Mouse (Mus musculus) ES-E14 (cell line): ENCODE measurements around the gene Sdhaf1. TPM values are rescaled to one million over a fixed set of nuclear protein-coding genes. Genes with fewer than 3 reads are reported as not detected.
A peak's percentile ranks its signal among the peaks of the same experiment; 100 is the strongest.

Experiments
- DNase-seq: peaks from one replicate; pipeline ENCODE4 v3.0.0-alpha.2; 2013; ENCODE audit warnings: low read depth, low spot score
- H3K27ac ChIP-seq: 2 replicates; pipeline ENCODE4 v1.5.1; 2012; ENCODE audit warnings: low read depth, mild to moderate bottlenecking, low read length, moderate library complexity, mixed read lengths; ENCODE audit not compliant: poor library complexity, insufficient read depth, severe bottlenecking
- H3K36me3 ChIP-seq: 2 replicates; pipeline ENCODE4 v1.6.1; 2012; ENCODE audit warnings: mild to moderate bottlenecking, low read length, moderate library complexity, mixed read lengths; ENCODE audit not compliant: control insufficient read depth, poor library complexity, insufficient read depth, severe bottlenecking
- H3K4me1 ChIP-seq, 2 experiments: fragments of 150-350 bp in 1 of 2; sonication (generic) in 1 of 2; 2 replicates each; pipeline ENCODE4 v1.6.1; 2012; ENCODE audit warnings: low read length in 2 of 2, mild to moderate bottlenecking in 1 of 2, mixed read lengths in 1 of 2; ENCODE audit not compliant: control insufficient read depth in 2 of 2, insufficient read depth in 2 of 2, poor library complexity in 1 of 2
- H3K4me3 ChIP-seq, 2 experiments: fragments of 150-350 bp in 1 of 2; sonication (generic) in 1 of 2; 2 replicates each; pipeline ENCODE4 v1.5.1; 2012; ENCODE audit warnings: low read length in 2 of 2, low read depth in 1 of 2, mild to moderate bottlenecking in 1 of 2, mixed read lengths in 1 of 2; ENCODE audit not compliant: insufficient read depth in 1 of 2, poor library complexity in 1 of 2, severe bottlenecking in 1 of 2
- H3K9ac ChIP-seq: 2 replicates; pipeline ENCODE4 v1.6.1; 2012; ENCODE audit warnings: low read depth, mild to moderate bottlenecking, low read length, mixed read lengths; ENCODE audit not compliant: poor library complexity, insufficient read depth, severe bottlenecking
- H3K9me3 ChIP-seq: fragments of 150-350 bp; sonication (generic); 2 replicates; pipeline ENCODE4 v1.6.1; 2012; ENCODE audit warnings: low read depth, mild to moderate bottlenecking, low read length; ENCODE audit not compliant: control insufficient read depth, insufficient read depth
- CHD2 ChIP-seq: IDR thresholded peaks from 2 replicates; pipeline ENCODE4 v1.6.1; 2014; ENCODE audit warnings: mild to moderate bottlenecking, low read depth, low read length, inconsistent platforms
- HCFC1 ChIP-seq: IDR thresholded peaks from 2 replicates; pipeline ENCODE4 v1.6.1; 2012; ENCODE audit warnings: low read length, inconsistent platforms, borderline replicate concordance; ENCODE audit not compliant: insufficient read depth
- MAFK ChIP-seq: IDR thresholded peaks from 2 replicates; pipeline ENCODE4 v1.6.1; 2014; ENCODE audit warnings: mild to moderate bottlenecking, low read depth, low read length, inconsistent platforms; ENCODE audit not compliant: insufficient read depth
- ZC3H11A ChIP-seq: IDR thresholded peaks from 2 replicates; pipeline ENCODE4 v1.6.1; 2012; ENCODE audit warnings: low read depth, mild to moderate bottlenecking, inconsistent platforms, low read length, borderline replicate concordance
- ZNF384 ChIP-seq: IDR thresholded peaks from 2 replicates; pipeline ENCODE4 v1.6.1; 2012; ENCODE audit warnings: low read depth, low read length, inconsistent platforms
- in situ Hi-C, 2 experiments: fragments of 600-800 bp; cut with MboI; formaldehyde crosslinking; loops; one replicate each; pipeline ENCODE4 v1.15.1; 2025; ENCODE audit warnings: low sequenced_read_pairs in 2 of 2, inconsistent platforms in 1 of 2; ENCODE audit not compliant: unreplicated experiment in 2 of 2
- total RNA-seq: library from RNA; depleted of rRNA; stranded (reverse); fragments of 300-350 nt; gene quantifications from 2 replicates; pipeline ENCODE4 v1.2.3, GENCODE M21; 2012

The Sdhaf1 gene
- total RNA-seq, 1 experiment, result 6.6 TPM

DNA sequence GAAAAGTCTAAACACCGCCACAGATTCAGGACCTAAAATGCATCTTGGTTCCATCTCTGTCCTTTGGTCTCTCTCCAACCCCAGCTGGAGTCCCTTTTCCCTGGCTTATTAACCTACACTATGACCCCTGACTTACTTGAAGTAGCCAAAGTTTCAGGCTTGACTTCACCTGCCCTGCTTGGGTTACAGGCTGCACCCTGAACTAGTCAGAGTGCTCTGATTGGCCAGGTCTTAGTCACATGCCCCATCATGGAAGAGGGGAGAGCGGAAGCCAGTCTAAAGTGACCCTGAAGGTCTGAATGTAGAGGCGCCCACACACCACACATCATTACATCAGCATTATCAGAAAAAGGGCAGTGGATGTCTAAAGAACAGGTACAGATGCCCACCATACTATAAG is 5.6 kb downstream of the Sdhaf1 start:
- Histone ChIP-seq H3K27ac (no peak overlapping the region), H3K4me1 (peaks cover 4 to 7% of the 10 kb centered on the region in 2 experiments; a peak in 3 of 4 replicates), H3K36me3 (peaks cover 5% of the 10 kb centered on the region; the same call in 1 of the 2 replicates), H3K9ac (no peak overlapping the region), H3K9me3 (no peaks in the 10 kb centered on the region), H3K4me3 (no peak overlapping the region)
- DNase-seq, result no peak
- in situ Hi-C loops, result no loop called here
- TF ChIP-seq HCFC1, result no peak
- no peak for TF ChIP-seq ZC3H11A
- TF ChIP-seq CHD2, result no peak
- no peak for TF ChIP-seq ZNF384
- TF ChIP-seq MAFK, result no peak

DNA sequence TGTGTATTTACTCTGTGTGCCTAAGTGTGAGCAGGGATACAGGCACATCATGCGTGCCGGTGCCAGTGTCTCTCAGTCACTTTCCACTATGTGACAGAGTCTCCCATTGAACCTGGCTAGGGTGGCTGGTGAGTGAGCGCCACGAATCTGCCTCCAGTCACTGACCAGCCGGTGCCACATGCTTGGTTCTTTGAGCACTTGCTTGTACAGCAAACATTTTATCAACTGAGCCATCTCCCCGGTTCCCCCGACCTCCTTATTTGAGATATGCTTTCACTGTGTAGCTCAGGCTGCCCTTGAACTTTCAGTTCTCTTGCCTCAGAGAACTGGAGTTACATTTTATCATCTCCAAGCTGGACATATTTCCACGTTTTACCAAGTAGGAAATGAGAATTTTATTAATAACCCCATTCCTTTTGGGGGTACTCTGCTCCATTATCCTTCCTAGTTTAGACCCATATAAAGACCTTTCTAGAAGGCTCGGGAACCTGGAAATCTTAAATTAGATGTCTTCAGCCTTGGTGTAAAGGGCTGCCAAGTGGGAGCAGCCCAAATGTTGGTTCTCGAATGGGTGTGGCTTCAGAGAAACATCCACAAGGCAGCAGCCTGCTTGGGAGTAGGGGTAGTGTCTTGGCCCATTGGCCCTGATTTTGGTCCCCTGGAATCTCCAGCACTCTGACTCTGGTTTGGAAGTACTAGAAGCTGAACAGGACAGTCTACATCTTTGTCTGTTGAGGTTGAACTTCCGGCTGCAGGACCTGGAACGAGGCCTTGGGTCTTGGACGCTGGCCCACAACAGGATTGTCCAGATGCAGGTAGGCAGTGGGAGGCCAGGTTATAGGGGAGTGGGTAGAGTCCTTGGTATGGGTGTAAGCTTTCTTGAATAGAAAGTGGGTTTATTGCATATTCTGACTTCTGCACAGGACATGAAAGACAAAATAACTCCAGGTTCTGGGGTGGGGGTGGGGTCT is 7.9 kb downstream of the Sdhaf1 start:
- TF ChIP-seq HCFC1 (no peak), ZC3H11A (no peak), CHD2 (no peak), MAFK (no peak), ZNF384 (no peak)
- Histone ChIP-seq H3K4me3 (peak overlapping the region; percentile 68 to 78; a peak in 3 of 4 replicates), H3K4me1 (peaks cover 0 to 6% of the 10 kb centered on the region in 2 experiments; a peak in 2 of 4 replicates), H3K27ac (no peak overlapping the region), H3K36me3 (peaks cover 5% of the 10 kb centered on the region; the same call in 1 of the 2 replicates), H3K9ac (no peak overlapping the region), H3K9me3 (no peaks in the 10 kb centered on the region)
- no peak for DNase-seq
- in situ Hi-C loops, result no loop called here

DNA sequence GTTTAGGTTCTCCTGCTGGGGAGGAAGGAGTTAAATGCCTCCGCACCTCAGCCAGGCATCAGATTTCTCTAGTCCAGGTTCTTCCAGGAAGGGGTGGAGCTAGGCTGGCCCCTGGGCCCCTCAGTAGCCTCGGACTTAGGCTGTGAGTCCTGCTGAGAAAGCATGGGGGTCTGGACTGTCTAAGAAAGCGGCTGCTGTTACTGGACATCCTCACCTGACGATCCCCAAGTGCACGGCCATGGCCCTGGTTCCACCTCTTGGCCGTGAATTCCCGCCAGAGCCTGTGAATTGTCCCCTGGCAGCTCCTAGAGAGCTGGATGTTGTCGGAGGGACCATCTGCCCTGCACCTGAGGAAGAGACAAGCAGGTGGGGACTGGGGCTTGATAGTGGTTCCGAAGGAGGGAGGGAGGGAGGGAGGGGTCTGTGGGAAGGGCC is 9.0 kb downstream of the Sdhaf1 start, which contains the start of gene Syne4:
Gene Syne4, plus strand, starts transcription at position 87 of the 435 bp plus-strand sequence.
- Histone ChIP-seq H3K36me3 (peaks cover 2% of the 10 kb centered on the region; the same call in 1 of the 2 replicates), H3K9ac (peak within 1 kb of the TSS; percentile 76), H3K4me1 (peaks cover 3 to 7% of the 10 kb centered on the region in 2 experiments; a peak in 2 of 4 replicates), H3K4me3 (peak within 1 kb of the TSS; percentile 68 to 78), H3K27ac (0 out of 2 replicates have a peak within 1 kb of the TSS, but pooled peaks have one; percentile 6), H3K9me3 (no peaks in the 10 kb centered on the region)
- in situ Hi-C loops, result no loop called here
- no peak for TF ChIP-seq ZC3H11A
- no peak for TF ChIP-seq HCFC1
- no peak for TF ChIP-seq CHD2
- TF ChIP-seq MAFK, result no peak
- no peak for TF ChIP-seq ZNF384
- no peak for DNase-seq

DNA sequence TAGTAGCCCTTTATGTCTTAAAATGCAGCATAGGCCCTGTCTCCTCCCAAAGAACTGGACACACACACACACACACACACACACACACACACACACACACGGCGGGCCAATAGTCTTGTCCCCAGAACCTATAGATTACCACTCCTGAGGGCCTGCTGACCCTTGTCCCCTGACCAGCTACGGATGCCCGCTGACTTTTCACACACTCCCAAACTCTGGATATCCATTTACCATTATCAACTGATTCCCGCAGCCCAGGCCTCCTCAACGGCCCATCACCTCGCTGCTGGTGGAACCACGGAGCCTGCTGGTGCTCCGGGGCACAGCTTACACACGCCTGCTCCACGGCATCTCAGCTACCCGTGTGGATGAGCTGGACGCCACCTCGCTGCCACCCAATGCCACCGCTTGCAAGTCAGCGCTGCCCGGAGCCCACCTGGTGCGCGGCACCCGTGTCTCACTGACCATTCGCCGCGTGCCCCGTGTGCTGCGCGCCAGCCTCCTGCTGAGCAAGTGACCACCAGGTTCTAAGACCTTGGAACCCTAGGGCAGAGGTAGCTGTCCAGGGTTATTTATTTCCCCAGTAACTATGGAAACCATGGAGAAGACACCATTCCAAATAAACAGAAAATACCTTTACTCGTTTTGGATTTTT is 9.9 kb downstream of the Sdhaf1 start:
- no peak for TF ChIP-seq HCFC1
- no peak for TF ChIP-seq MAFK
- TF ChIP-seq CHD2, result no peak
- no peak for TF ChIP-seq ZC3H11A
- no peak for TF ChIP-seq ZNF384
- Histone ChIP-seq H3K4me3 (peak overlapping the region; percentile 33 to 37; a peak in 2 of 4 replicates), H3K36me3 (peaks cover 2% of the 10 kb centered on the region; the same call in 1 of the 2 replicates), H3K27ac (no peak overlapping the region), H3K9ac (no peak overlapping the region), H3K4me1 (peaks cover 5 to 10% of the 10 kb centered on the region in 2 experiments; a peak in 2 of 4 replicates), H3K9me3 (no peaks in the 10 kb centered on the region)
- in situ Hi-C loops, result no loop called here
- DNase-seq, result no peak
